Mouse (Mus musculus): ENCODE results near the gene Nfatc3. TPM values are rescaled to one million over a fixed set of nuclear protein-coding genes. Genes with fewer than 3 reads are reported as not detected.

Nfatc3 gene
- total and polyA plus RNA-seq, 3 experiments: 29.0 to 96.3 (median 37.8) TPM

- Histone ChIP-seq H3K79me2 (replicated peaks; ENCODE audit: control insufficient read depth, extremely low read depth, insufficient read depth, poor library complexity, severe bottlenecking) (no peaks in the 10 kb centered on the region), H3K9ac (ENCODE audit: insufficient read depth, low read depth) (no peak overlapping the region), H3K36me3 (replicated peaks in 1 of 2; ENCODE audit: control insufficient read depth in 1 of 2, insufficient read depth in 1 of 2, low read length in 1 of 2) (no peaks in the 10 kb centered on the region), H3K9me3 (replicated peaks; ENCODE audit: low read length) (no peaks in the 10 kb centered on the region), H3K4me1 (ENCODE audit: control insufficient read depth in 1 of 2, insufficient read depth in 2 of 2) (peaks cover 7 to 9% of the 10 kb centered on the region in 2 experiments; a peak in 3 of 4 replicates), H3K4me3 (replicated peaks in 1 of 3; ENCODE audit: low read depth in 2 of 3, low read length in 2 of 3, poor library complexity in 1 of 3) (no peak overlapping the region), H3K27ac (ENCODE audit: insufficient read depth, low read depth) (no peak overlapping the region), H3K27me3 (replicated peaks) (no peaks in the 10 kb centered on the region), H3K4me2 (ENCODE audit: insufficient read depth, low read depth, poor library complexity, severe bottlenecking) (no peak overlapping the region)
- in situ Hi-C loops (cut with MboI; ENCODE audit: low pct_ligation_motif_present, low pct_unique_long_range_greater_than_20kb, low sequenced_read_pairs): loop anchor here (10.0 kb wide), 1 partner anchor 259 kb away; no protein-coding TSS in a partner anchor
- dilution Hi-C loops (cut with MboI; ENCODE audit: extremely low pct_ligation_motif_present, extremely low pct_unique_long_range_greater_than_20kb, low sequenced_read_pairs): no loop called here
- TF ChIP-seq RAD21 (IDR thresholded peaks at IDR 0.05; ENCODE audit: low read depth, low read length) (no peak), MYC (IDR thresholded peaks at IDR 0.05; ENCODE audit: low read depth, low read length) (no peak)
- DNase-seq (ENCODE audit: extremely low read depth): no peak
Measured at GRCm38 (mm10) chr8:106146014-106146413, 87.4 kb downstream of the Nfatc3 start.

- H3K4me2 ChIP-seq (ENCODE audit: insufficient read depth, low read depth, poor library complexity, severe bottlenecking): no peak overlapping the region
- no peaks in the 10 kb centered on the region for H3K9me3 ChIP-seq (replicated peaks; ENCODE audit: low read length)
- TF ChIP-seq EP300 (IDR thresholded peaks at IDR 0.05; ENCODE audit: low read length) (no peak), ZMIZ1 (IDR thresholded peaks at IDR 0.05; ENCODE audit: low read depth, low read length) (no peak), NELFE (IDR thresholded peaks at IDR 0.05; ENCODE audit: low read depth, low read length) (no peak), RCOR1 (conservative IDR thresholded peaks at IDR 0.05; ENCODE audit: low read depth, low read length) (no peak), USF2 (conservative IDR thresholded peaks at IDR 0.05; ENCODE audit: low read depth, low read length) (no peak), ZKSCAN1 (IDR thresholded peaks at IDR 0.05; ENCODE audit: borderline replicate concordance, low read depth, low read length) (no peak), BHLHE40 (IDR thresholded peaks at IDR 0.05; ENCODE audit: low read depth, low read length) (no peak), TCF12 (IDR thresholded peaks at IDR 0.05; ENCODE audit: low read depth, low read length) (no peak), RAD21 (IDR thresholded peaks at IDR 0.05; ENCODE audit: low read depth, low read length) (no peak), ZC3H11A (IDR thresholded peaks at IDR 0.05; ENCODE audit: low read depth, low read length) (no peak), UBTF (IDR thresholded peaks at IDR 0.05; ENCODE audit: low read depth, low read length) (no peak), CTCF (conservative IDR thresholded peaks at IDR 0.05 in 1 of 2, IDR thresholded peaks at IDR 0.05 in 1 of 2; ENCODE audit: low read depth in 2 of 2, low read length in 2 of 2) (no peak), JUND (conservative IDR thresholded peaks at IDR 0.05; ENCODE audit: low read depth, low read length) (no peak), MXI1 (IDR thresholded peaks at IDR 0.05; ENCODE audit: low read depth, low read length) (no peak), ETS1 (conservative IDR thresholded peaks at IDR 0.05; ENCODE audit: low read depth, low read length) (no peak)
- peaks cover 12 to 26% of the 10 kb centered on the region in 2 experiments; a peak in 3 of 4 replicates for H3K4me1 ChIP-seq (ENCODE audit: control insufficient read depth in 1 of 2, insufficient read depth in 2 of 2)
- in situ Hi-C loops (cut with MboI; ENCODE audit: low pct_ligation_motif_present, low pct_unique_long_range_greater_than_20kb, low sequenced_read_pairs) (loop anchor here (10.0 kb wide), 1 partner anchor 257 kb away; no protein-coding TSS in a partner anchor), dilution Hi-C loops (cut with MboI; ENCODE audit: extremely low pct_ligation_motif_present, extremely low pct_unique_long_range_greater_than_20kb, low sequenced_read_pairs) (no loop called here)
- DNase-seq (ENCODE audit: extremely low read depth): no peak
- no peak overlapping the region for H3K9ac ChIP-seq (ENCODE audit: insufficient read depth, low read depth)
- no peak overlapping the region for H3K4me3 ChIP-seq (replicated peaks in 1 of 3; ENCODE audit: low read depth in 2 of 3, low read length in 2 of 3, poor library complexity in 1 of 3)
- peaks cover 0 to 2% of the 10 kb centered on the region in 2 experiments for H3K36me3 ChIP-seq (replicated peaks in 1 of 2; ENCODE audit: control insufficient read depth in 1 of 2, insufficient read depth in 1 of 2, low read length in 1 of 2)
- H3K79me2 ChIP-seq (replicated peaks; ENCODE audit: control insufficient read depth, extremely low read depth, insufficient read depth, poor library complexity, severe bottlenecking): no peaks in the 10 kb centered on the region
- no peak overlapping the region for H3K27ac ChIP-seq (ENCODE audit: insufficient read depth, low read depth)
- no peaks in the 10 kb centered on the region for H3K27me3 ChIP-seq (replicated peaks)
Measured at GRCm38 (mm10) chr8:106147868-106148565, 89.4 kb downstream of the Nfatc3 start.
